Mouse (Mus musculus) liver, embryonic 13.5 days (tissue): ENCODE results near the gene Nfib. TPM values are rescaled to one million over a fixed set of nuclear protein-coding genes. Genes with fewer than 3 reads are reported as not detected.

Source experiments
- ATAC-seq: fragments of 200-750 bp; cut with Nextera tagmentation; 2 replicates; pipeline ENCODE4 v1.8.0; 2017; ENCODE audit warnings: low read depth, mild to moderate bottlenecking, moderate number of reproducible peaks, moderate library complexity
- DNase-seq: peaks from one replicate; pipeline ENCODE4 v3.0.0; 2022
- H3K27ac ChIP-seq: fragments of 300-500 bp; sonication (generic); 2 replicates; pipeline ENCODE4 v1.5.1; 2015; ENCODE audit warnings: moderate library complexity, mild to moderate bottlenecking, inconsistent platforms
- H3K27me3 ChIP-seq: fragments of 300-500 bp; sonication (generic); 2 replicates; pipeline ENCODE4 v1.6.1; 2015; ENCODE audit warnings: mild to moderate bottlenecking, inconsistent platforms
- H3K36me3 ChIP-seq: fragments of 300-500 bp; sonication (generic); 2 replicates; pipeline ENCODE4 v1.6.1; 2015; ENCODE audit warnings: mild to moderate bottlenecking, inconsistent platforms
- H3K4me1 ChIP-seq: fragments of 300-500 bp; sonication (generic); replicated peaks from 2 replicates; pipeline ENCODE4 v1.6.1; 2015; ENCODE audit warnings: inconsistent platforms
- H3K4me2 ChIP-seq: fragments of 300-500 bp; sonication (generic); 2 replicates; pipeline ENCODE4 v1.6.1; 2015; ENCODE audit warnings: inconsistent platforms, mild to moderate bottlenecking, moderate library complexity
- H3K4me3 ChIP-seq: fragments of 300-500 bp; sonication (generic); replicated peaks from 2 replicates; pipeline ENCODE4 v1.5.1; 2015; ENCODE audit warnings: mild to moderate bottlenecking, inconsistent platforms
- H3K9ac ChIP-seq: fragments of 300-500 bp; sonication (generic); 2 replicates; pipeline ENCODE4 v1.6.1; 2015; ENCODE audit warnings: mild to moderate bottlenecking, inconsistent platforms
- H3K9me3 ChIP-seq: fragments of 300-500 bp; sonication (generic); replicated peaks from 2 replicates; pipeline ENCODE4 v1.6.1; 2016; ENCODE audit warnings: inconsistent platforms
- WGBS: fragments of 180-500 bp; shearing (Covaris S2); methylation state at CpG from one replicate; pipeline ENCODE4 v1.1.7; 2015; ENCODE audit not compliant: insufficient replicate concordance; 5-methylcytosine and 5-hydroxymethylcytosine counted together
- polyA plus RNA-seq: library from polyadenylated mRNA; unstranded; fragments of >200 nt; fragmentation: Nextera tagmentation; extraction: Ambion mirVana; gene quantifications from 2 replicates; pipeline ENCODE4 v1.2.1, GENCODE M21; 2015

The Nfib gene
- polyA plus RNA-seq, 1 experiment from 2014 or later, result 4.9 TPM

DNA sequence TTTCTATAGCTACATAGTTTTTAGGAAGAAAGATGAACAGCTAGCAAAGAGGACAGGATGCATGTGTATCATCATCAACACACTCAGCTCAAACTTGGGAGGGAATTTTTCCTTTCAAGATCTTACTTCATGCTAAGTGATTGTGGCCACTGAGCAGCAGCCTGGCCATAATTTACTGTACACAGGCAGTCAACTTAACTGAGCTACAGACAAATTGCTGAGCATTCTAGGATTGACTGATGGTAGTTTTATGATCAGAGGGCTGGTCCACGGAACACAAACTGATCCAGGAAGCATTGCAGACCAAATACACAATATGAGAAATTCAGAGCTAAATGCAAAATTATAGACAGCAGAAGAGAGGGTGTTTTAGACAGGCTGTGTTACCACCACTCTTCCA is 191.2 kb downstream of the Nfib start:
- Histone ChIP-seq H3K36me3 (no peaks in the 10 kb centered on the region), H3K9ac (no peak overlapping the region), H3K27me3 (peaks cover 40% of the 10 kb centered on the region), H3K4me1 (peaks cover 20% of the 10 kb centered on the region), H3K4me2 (no peak overlapping the region), H3K27ac (no peak overlapping the region), H3K9me3 (no peaks in the 10 kb centered on the region), H3K4me3 (no peak overlapping the region)
- DNase-seq (no peak), ATAC-seq (no peak)
- WGBS, result 46% methylated on average over 1 of the region's 1 CpGs

DNA sequence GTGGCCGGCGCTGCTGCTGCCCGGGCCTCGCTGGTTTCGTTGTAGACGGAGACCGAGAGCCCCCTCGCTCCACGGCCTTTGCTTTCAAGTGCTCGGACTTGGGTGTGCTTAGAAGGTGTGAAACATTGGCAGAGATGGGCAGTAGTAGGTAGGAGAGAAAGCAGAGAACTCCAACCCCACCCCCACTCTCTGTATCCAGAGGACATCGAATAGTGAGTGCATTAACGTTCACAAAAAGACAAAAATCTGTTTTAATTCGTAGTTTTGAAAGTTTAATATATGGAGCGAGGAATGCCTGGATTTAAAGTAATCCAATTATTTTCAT is 192.2 kb downstream of the Nfib start:
- Histone ChIP-seq H3K9me3 (no peaks in the 10 kb centered on the region), H3K4me1 (peaks cover 20% of the 10 kb centered on the region), H3K4me2 (peak overlapping the region; percentile 72), H3K4me3 (peak overlapping the region; percentile 53), H3K27ac (no peak overlapping the region), H3K27me3 (peaks cover 50% of the 10 kb centered on the region), H3K36me3 (no peaks in the 10 kb centered on the region), H3K9ac (peak overlapping the region; percentile 47; the same call in 1 of the 2 replicates)
- no peak for ATAC-seq
- 2% methylated on average over 14 of the region's 14 CpGs for WGBS
- DNase-seq, result no peak

DNA sequence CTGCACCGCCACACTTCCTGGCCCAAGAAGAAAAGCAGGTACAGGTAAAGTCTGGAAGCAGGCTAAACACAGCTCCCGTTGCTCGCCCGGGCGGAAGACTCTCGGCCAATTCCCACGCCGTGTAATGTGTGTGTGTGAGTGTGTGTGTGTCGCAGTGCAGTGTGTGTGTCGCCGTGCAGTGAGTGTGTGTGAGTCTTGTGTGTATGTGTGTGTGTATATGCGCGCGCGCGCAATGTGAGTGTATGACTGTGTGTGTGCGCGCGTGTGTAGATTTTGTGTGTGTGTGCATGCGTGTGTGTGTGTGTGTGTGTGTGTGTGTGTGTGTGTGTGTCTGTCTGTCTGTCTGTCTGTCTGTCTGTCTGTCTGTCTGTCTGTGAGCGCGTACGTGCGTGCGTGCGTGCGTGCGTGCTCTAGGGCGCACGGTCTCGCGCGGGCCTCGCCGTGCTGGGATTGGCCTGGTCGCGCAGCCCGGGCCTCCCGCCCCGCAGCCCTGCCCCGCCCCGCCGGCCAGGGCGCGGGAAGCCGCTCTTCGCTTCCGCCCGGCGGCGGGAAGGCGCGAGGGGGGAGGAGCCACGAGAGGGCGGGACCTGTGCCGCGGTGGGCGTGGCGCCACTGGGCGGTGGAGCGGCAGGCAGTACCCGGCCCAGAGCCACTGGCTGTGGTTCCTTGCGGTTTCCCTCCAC is 192.7 kb downstream of the Nfib start:
- no peaks in the 10 kb centered on the region for H3K36me3 ChIP-seq
- H3K4me2 ChIP-seq, result peak overlapping the region; percentile 72
- DNase-seq (peak; percentile 86), ATAC-seq (peak; percentile 97)
- WGBS, result under 1% methylated on average over 45 of the region's 63 CpGs
- H3K4me1 ChIP-seq, result peaks cover 20% of the 10 kb centered on the region
- H3K4me3 ChIP-seq, result peak overlapping the region; percentile 53
- peak overlapping the region; percentile 80 for H3K27ac ChIP-seq
- no peaks in the 10 kb centered on the region for H3K9me3 ChIP-seq
- H3K27me3 ChIP-seq, result peaks cover 55% of the 10 kb centered on the region
- H3K9ac ChIP-seq, result peak overlapping the region; percentile 56

DNA sequence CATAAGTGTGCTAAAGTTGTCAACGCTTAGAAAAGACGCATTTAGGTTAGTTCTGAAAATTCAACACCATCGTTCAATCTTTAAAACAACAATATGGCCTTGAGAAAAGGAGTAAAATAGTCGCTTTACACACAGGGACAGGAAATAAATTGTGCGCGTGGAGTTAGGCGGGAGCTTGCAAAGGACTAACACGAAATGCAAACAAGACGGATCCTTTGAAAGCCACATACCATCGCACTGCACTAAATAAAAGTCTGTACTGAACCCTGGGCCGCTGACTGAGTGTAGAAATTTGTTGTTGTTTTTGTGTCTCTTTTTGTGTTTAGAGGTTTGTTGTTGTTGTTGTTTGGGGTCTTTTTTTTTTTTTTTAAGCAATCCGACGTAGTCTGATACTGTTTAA is 193.2 kb downstream of the Nfib start:
- ATAC-seq, result no peak
- Histone ChIP-seq H3K9me3 (no peaks in the 10 kb centered on the region), H3K4me1 (peaks cover 20% of the 10 kb centered on the region), H3K4me2 (peak overlapping the region; percentile 72), H3K36me3 (no peaks in the 10 kb centered on the region), H3K9ac (peak overlapping the region; percentile 56), H3K27ac (peak overlapping the region; percentile 80), H3K27me3 (peaks cover 60% of the 10 kb centered on the region), H3K4me3 (peak overlapping the region; percentile 53)
- 3% methylated on average over 13 of the region's 13 CpGs for WGBS
- no peak for DNase-seq

DNA sequence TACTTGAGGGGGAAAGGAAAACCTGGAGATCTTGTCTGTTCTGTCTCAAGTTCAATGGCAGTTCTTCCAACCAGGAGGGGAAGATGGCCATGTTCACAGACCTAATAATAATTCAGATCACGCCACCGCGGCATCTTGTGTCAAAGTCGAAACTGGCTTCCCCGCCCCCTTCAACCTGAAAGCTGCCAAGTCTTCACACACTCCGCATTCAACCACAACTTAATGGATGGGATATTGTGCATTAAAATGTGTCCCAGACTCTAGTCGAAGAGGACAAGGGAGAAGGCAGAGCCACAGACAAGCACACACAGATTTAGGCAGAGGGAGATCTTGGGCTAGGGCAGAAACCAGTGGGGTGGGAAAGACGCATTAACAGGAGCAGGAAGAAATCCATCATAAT is 194.0 kb downstream of the Nfib start:
- peaks cover 22% of the 10 kb centered on the region for H3K4me1 ChIP-seq
- H3K27me3 ChIP-seq, result peaks cover 69% of the 10 kb centered on the region
- ATAC-seq (no peak), DNase-seq (no peak)
- H3K9ac ChIP-seq, result no peak overlapping the region
- peak overlapping the region; percentile 61 for H3K27ac ChIP-seq
- 0 out of 2 replicates have a peak overlapping the region, but pooled peaks have one; percentile 4 for H3K4me3 ChIP-seq
- H3K36me3 ChIP-seq, result no peaks in the 10 kb centered on the region
- 0% methylated on average over 8 of the region's 8 CpGs for WGBS
- H3K9me3 ChIP-seq, result no peaks in the 10 kb centered on the region
- peak overlapping the region; percentile 72 for H3K4me2 ChIP-seq

DNA sequence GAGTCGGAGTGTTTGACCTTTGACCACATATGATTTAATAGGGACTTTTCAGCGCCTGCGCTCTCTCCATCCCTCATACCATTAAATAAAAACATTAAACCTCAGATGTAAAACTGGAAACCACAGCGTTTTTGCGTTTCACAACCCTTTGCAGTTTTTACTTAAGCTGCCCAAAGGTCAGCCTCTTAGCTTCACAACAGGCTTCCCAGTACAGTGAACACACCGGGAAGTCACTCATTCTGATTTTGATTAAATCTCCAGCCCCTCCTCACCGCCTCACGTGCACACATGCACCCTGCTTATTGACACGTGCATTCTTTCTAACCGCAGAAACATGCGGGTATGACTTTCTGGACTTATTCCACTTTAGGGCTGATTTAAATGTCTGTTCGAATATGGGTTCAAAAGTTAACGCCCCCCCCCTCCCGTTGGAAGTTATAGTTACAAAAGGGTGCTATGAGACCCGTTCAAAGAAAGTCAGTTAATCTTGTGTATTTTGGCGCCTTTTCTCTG is 194.5 kb downstream of the Nfib start:
- Histone ChIP-seq H3K9me3 (no peaks in the 10 kb centered on the region), H3K9ac (no peak overlapping the region), H3K4me3 (no peak overlapping the region), H3K27me3 (peaks cover 73% of the 10 kb centered on the region), H3K36me3 (no peaks in the 10 kb centered on the region), H3K27ac (peak overlapping the region; percentile 61), H3K4me2 (peak overlapping the region; percentile 72), H3K4me1 (peaks cover 25% of the 10 kb centered on the region)
- 16% methylated on average over 16 of the region's 16 CpGs for WGBS
- no peak for DNase-seq
- ATAC-seq, result no peak

DNA sequence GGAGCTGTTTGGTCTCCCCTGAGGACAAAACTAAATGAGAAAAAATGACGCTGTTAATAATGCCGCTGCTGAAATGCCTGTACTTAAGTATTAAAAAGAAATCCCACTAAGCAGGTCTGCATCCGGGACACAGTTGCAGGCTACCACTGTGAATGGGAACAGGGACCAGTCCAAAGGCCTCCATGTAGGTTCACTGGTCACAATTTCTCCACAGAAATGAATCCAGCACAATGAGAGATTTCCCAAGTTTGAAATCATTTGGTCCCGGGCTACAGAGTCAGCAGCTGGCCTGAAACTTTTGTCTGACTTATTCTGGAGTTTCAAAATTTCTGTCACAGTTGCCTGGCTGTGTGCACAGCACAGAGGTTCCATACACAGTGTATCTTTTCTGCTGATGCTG is 195.8 kb downstream of the Nfib start:
- H3K27me3 ChIP-seq, result peaks cover 86% of the 10 kb centered on the region
- H3K4me2 ChIP-seq, result 0 out of 2 replicates have a peak overlapping the region, but pooled peaks have one; percentile 8
- DNase-seq (no peak), ATAC-seq (no peak)
- 40% methylated on average over 4 of the region's 4 CpGs for WGBS
- H3K36me3 ChIP-seq, result no peaks in the 10 kb centered on the region
- no peak overlapping the region for H3K9ac ChIP-seq
- H3K9me3 ChIP-seq, result no peaks in the 10 kb centered on the region
- H3K4me1 ChIP-seq, result peaks cover 28% of the 10 kb centered on the region
- H3K4me3 ChIP-seq, result no peak overlapping the region
- H3K27ac ChIP-seq, result peak overlapping the region; percentile 43; the same call in 1 of the 2 replicates

DNA sequence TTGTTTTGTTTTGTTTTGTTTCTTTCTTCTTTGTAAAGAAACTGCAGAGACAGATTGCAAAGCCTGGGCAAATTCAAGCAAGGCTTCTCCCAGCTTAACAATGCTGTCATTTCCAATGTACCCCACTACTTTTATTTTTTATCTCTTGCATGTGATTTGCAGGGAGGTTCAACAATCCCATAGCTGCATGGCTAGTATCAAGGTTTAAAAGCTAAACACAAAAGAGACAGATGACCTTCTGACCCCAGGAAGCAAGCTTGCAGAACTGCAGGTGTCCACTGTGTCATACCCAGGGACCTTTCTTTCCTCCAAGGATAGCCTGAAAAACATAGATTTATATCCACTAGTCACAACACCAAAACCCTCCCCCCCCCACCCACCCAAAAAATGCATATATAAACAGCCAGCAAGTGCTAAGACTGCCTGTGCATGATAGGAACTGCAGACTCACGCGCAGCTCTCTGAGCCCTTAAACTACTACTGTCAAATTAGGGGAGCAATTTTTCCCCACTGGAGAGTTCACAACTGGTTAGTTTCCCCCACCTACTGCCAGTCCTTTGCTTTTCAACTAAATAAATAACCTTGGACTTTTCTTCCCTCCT is 196.3 kb downstream of the Nfib start:
- Histone ChIP-seq H3K4me1 (peaks cover 28% of the 10 kb centered on the region), H3K27ac (peak overlapping the region; percentile 43; the same call in 1 of the 2 replicates), H3K9me3 (no peaks in the 10 kb centered on the region), H3K4me2 (peak overlapping the region; percentile 8; the same call in 1 of the 2 replicates), H3K36me3 (no peaks in the 10 kb centered on the region), H3K4me3 (no peak overlapping the region), H3K9ac (no peak overlapping the region), H3K27me3 (peaks cover 91% of the 10 kb centered on the region)
- WGBS, result 42% methylated on average over 2 of the region's 2 CpGs
- DNase-seq (no peak), ATAC-seq (no peak)

DNA sequence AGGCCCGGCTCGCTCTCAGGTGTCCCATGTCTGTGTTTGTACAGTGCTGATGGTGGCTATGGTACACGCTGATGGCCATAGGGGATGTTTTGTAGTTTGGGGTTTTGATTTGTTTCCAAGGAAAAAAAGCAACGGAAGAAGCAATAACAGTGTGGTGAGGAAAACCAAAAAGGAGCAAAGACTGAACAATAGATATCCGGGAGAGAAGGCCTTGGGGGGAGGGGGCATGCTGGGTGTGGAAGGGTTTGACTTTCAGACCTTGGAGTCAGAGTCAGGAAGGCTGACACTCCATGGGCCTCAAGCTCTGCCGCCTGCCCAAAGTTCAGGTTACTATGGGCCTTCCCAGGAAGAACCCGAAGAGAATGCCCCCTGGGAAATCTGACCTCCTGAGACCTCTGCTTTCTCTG is 197.3 kb downstream of the Nfib start:
- 22% methylated on average over 7 of the region's 7 CpGs for WGBS
- Histone ChIP-seq H3K36me3 (no peaks in the 10 kb centered on the region), H3K4me1 (peaks cover 26% of the 10 kb centered on the region), H3K9me3 (no peaks in the 10 kb centered on the region), H3K9ac (peak overlapping the region; percentile 57; the same call in 1 of the 2 replicates), H3K4me3 (peak overlapping the region; percentile 64), H3K27ac (peak overlapping the region; percentile 68), H3K27me3 (peaks cover 99% of the 10 kb centered on the region), H3K4me2 (peak overlapping the region; percentile 65)
- DNase-seq (no peak), ATAC-seq (no peak)

DNA sequence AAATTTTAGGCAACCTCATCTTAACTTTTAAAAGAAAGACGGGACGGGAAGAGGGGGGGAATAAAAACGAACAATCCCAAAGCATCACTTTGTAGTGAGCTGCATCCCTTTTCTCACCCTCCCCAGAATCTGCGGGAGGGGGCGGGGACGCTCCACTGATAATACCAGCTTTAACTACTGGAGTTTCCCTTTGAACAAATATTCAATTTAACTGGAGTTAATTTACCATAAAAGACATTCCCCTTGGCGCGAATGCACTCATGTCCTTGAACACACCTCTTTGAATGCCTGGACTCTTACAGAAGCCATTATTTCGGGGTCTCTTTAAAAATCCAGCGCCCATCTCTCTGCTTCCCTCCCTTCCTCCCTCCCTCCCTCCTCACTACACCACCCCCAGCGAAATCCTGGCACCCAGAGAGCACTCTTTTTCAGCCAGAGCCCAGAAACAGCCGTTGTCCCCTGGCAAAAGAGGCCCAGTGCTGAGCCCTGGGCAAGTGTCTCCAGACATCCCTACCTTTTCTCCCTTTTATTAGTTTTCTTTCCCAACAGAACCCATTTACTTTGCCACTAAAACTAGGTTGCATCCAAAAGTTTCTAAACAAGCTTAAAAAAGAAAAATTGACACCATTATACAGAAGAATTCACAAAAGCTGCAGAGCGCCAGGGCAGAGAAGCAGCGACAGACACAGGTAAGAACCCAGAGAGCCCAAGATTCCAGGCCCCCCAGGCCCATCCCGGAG is 197.8 kb downstream of the Nfib start:
- no peaks in the 10 kb centered on the region for H3K36me3 ChIP-seq
- H3K27me3 ChIP-seq, result peaks cover 99% of the 10 kb centered on the region
- WGBS, result 11% methylated on average over 15 of the region's 15 CpGs
- no peaks in the 10 kb centered on the region for H3K9me3 ChIP-seq
- H3K4me2 ChIP-seq, result peak overlapping the region; percentile 65
- DNase-seq (no peak), ATAC-seq (no peak)
- H3K27ac ChIP-seq, result peak overlapping the region; percentile 68
- peak overlapping the region; percentile 57 for H3K9ac ChIP-seq
- H3K4me1 ChIP-seq, result peaks cover 21% of the 10 kb centered on the region
- peak overlapping the region; percentile 64 for H3K4me3 ChIP-seq

DNA sequence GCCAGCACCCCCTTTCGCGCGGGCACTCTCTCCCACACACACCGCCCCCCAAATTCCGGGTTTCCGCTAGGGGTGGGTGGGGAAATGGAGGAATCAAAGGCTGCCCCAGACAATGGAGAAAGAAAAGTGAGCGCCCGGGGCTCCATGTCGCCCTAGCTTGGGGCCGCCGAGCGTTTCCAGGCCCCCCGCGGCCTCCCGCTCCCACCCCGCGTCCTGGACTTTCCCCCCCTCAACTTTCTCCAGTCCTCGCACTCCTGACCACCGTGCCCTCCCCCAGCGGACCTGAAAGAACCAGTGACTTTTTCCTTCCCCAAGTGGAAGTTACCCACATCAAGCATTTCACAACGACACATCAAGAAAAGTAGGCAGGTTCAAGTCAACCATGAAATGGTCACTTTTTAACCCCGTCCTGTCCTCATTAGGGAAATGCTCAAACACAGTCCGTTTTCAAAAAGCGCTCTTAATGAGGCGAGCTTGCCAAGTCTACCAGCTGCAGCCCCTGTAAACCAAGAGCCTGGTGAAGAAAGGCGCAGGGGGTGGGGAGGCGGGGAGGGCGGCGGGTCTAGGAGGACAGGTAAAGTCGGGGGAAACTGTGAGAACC is 198.7 kb downstream of the Nfib start:
- H3K4me1 ChIP-seq, result peaks cover 18% of the 10 kb centered on the region
- ATAC-seq (peak; percentile 42; the same call in 1 of the 2 replicates), DNase-seq (no peak)
- no peaks in the 10 kb centered on the region for H3K36me3 ChIP-seq
- H3K27me3 ChIP-seq, result peaks cover 95% of the 10 kb centered on the region
- no peaks in the 10 kb centered on the region for H3K9me3 ChIP-seq
- peak overlapping the region; percentile 57 for H3K9ac ChIP-seq
- peak overlapping the region; percentile 84 for H3K27ac ChIP-seq
- peak overlapping the region; percentile 64 for H3K4me3 ChIP-seq
- peak overlapping the region; percentile 65 for H3K4me2 ChIP-seq
- under 1% methylated on average over 30 of the region's 30 CpGs for WGBS
